Mouse (Mus musculus) ovary, postnatal 14 days (tissue): ENCODE measurements around the gene Spef1.

Source experiments
- DNase-seq: peaks from one replicate; pipeline ENCODE4 v3.0.0; 2022; ENCODE audit warnings: low spot score

The Spef1 gene

DNA sequence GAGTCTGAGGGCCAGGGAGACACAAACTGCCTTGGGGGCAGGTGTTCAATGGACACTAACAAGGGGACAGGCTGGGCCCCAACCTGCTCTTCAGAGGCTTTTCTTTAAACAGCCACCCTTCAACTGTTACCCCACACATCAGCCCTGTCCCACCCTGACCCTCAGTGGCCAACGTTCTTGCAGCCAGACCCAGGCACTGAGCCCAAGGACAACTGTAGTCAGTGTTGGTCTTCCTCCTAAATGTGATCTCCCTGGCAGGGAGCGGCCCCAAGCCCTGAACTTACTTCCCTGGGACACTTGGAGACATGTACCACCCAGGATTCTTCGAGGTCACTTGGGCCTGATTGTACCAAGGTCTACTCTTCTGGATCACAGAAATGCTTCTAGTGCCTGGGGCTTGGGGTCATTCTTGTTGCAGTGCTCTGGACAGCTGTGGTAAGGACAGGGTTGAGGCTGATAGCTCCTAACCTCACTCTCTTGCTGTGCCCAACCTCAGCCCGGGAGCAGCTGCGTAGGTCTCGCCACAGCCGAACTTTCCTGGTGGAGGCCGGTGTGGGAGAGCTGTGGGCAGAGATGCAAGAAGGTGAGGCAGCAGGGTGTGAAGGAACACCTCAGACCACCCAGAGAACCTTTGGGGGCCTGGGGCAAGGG lies 45.6 kb downstream of the Spef1 start:
- DNase-seq = no peak

DNA sequence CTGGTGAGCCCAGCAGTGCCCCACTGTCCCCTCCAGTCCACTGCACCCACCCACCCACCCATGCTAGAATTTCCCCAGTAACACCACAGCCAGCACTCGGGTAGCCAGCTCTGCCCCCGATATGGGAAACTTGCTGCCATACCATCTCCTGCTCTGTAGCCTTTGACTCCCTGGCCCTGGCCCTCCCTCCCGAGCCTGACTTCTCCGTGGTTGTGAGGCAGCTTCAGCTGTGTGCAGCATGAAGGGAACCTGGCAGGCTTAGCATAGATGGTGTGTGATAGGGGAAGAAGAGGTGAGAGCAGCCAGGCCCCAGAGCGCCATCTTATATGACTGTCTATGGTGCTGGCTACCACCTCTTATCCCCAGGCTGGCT lies 46.6 kb downstream of the Spef1 start:
- DNase-seq = no peak

DNA sequence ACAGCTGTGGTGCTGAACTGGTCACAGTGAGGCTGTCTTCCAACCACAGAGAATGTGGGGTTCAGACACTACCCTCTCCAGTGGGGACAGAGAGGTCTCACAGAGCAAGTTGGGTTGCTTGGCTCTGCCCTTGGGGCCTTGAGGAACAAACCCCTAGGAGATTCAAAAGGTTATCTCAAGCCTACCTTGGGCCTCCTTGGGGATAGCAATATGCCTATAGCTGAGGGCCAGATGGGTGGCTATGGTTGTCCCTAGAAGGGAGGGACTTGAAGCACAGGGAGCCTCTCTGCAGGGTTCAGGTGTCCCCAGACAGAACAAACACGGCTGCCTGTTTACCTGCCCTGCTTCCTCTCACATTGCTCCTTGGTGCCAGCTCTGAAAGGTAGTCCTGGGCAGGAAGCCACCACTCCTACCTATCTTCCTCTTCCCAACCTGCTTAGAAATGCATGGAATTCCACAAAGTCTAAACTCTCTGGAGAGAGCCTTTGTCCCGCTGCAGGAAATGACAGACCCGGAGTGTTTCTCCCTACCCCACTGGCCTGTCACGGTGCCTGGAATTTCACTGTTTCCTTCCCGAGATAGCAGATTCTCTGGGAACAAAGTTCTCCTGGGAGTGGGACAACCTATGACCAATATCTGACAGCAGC lies 47.1 kb downstream of the Spef1 start:
- DNase-seq = no peak

GRCm38 (mm10) chr2:131139287-131139686 lies 47.8 kb downstream of the Spef1 start:
- no peak for DNase-seq

GRCm38 (mm10) chr2:131138760-131139159 lies 48.3 kb downstream of the Spef1 start:
- no peak for DNase-seq

DNA sequence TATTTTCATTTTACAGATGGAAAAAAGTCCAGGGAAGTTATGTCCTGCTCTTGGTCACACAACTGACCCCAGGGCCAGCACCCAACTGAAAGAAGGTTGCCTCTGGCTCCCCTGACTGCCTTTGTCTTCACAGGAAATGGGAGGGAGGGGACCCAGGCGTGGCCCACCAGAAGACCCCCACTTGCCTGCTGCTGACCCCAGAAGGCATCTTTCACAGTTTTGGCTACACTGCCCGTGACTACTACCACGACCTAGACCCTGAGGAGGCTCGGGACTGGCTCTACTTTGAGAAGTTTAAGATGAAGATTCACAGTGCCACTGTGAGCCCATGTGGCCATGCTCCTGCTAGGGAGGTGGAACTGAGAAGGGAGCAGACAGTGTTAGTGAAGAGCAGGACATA lies 48.8 kb downstream of the Spef1 start:
- no peak for DNase-seq

GRCm38 (mm10) chr2:131135521-131136139 lies 51.5 kb downstream of the Spef1 start:
- DNase-seq = no peak

- DNase-seq = no peak
Observed at GRCm38 (mm10) chr2:131134826-131135400, 52.2 kb downstream of the Spef1 start.

GRCm38 (mm10) chr2:131134381-131134780 lies 52.7 kb downstream of the Spef1 start:
- DNase-seq = no peak

GRCm38 (mm10) chr2:131132930-131133547 lies 54.0 kb downstream of the Spef1 start, which contains the start of gene Gm11037:
TSS of gene Gm11037 (plus strand) at chr2:131133497.
- no peak for DNase-seq

DNA sequence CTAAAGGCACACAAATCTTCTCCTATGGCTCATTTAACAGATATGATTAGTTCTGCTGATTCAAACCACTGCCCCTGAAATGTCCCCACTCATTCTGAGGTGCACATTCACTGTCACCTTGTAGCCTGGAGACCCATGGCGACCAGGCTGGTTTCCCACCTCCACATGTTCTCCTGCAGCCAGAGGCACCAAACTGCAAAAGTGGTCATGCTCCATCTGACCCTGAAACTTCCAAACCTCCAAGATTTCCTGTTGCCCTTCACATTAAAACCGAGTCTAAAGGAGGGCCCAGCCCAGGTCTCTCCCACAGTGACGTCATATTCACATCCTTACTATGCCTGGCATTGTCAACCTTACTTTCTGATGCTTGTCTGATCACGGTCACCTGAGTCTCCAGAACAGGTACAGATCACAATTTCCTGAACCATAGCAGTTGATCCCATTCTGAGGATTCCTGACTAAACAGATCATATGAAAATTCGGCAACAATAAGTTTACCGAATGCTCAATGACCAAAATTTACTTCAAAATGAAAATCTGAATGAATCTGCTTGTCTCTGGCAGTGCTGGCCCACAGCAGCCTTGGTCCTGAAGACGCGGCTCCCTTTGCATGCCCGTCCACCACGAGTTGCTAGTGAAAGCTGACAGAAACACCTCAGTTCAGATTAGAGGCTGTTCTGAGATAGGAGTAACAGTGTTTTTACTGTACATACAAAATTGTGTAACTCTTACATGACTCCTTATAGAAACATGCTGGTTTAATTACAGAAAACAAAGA lies 54.8 kb downstream of the Spef1 start:
- no peak for DNase-seq

- no peak for DNase-seq
Observed at GRCm38 (mm10) chr2:131130849-131131248, 56.2 kb downstream of the Spef1 start.

GRCm38 (mm10) chr2:131129836-131130235 lies 57.2 kb downstream of the Spef1 start:
- DNase-seq = no peak

GRCm38 (mm10) chr2:131128636-131129157 lies 58.4 kb downstream of the Spef1 start:
- no peak for DNase-seq

DNA sequence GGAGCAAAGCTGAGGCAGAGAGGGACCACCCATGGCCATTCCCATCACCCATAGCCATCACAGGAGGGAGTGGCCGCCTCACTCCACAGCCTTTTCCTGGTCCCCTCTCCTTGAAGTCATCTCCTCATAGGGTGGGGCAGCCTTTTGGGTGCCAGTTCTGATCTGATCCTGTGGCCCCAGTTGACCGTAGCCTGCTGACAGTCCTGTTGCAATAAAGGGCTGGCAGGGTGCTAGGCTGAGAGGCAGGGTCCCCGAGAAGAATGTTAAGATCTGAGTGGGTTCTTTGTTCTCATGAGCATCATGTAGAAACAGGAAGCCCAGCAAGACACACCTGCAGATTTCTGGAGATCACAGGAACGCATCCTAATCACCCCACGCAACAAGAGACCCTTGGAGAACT lies 58.9 kb downstream of the Spef1 start:
- no peak for DNase-seq

DNA sequence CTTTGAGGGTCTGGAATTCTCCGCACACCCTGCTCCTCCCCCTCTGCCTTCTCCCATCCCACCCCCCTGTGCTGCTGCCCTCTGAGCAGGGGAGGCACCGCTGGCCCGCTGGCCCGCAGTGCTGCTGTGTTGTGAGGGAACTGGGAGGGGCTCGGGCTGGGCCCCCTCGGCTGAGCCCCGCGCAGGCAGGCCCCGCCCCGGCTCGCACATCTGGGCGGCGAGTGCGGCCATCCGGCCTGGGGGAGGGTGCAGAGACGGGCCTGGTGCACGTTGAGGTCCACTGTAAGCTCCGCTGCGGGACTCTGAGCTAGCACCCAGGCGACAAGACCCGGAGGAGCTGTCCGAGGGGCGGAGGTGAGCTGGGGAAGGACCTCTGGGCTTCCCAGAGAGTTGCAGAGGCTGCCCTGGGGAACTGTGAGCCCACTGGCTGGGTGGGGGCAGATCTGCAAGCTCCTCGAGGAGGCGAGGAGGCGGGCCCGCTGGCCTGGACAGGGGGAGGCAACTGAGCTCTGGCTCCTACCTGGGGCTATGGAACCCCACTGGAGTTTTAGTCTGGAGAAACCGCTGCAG lies 59.8 kb downstream of the Spef1 start, which contains the start of gene Hspa12b:
Hspa12b (plus strand) TSS at position 120 of the 570 bp plus-strand sequence.
- DNase-seq = peak; percentile 54

DNA sequence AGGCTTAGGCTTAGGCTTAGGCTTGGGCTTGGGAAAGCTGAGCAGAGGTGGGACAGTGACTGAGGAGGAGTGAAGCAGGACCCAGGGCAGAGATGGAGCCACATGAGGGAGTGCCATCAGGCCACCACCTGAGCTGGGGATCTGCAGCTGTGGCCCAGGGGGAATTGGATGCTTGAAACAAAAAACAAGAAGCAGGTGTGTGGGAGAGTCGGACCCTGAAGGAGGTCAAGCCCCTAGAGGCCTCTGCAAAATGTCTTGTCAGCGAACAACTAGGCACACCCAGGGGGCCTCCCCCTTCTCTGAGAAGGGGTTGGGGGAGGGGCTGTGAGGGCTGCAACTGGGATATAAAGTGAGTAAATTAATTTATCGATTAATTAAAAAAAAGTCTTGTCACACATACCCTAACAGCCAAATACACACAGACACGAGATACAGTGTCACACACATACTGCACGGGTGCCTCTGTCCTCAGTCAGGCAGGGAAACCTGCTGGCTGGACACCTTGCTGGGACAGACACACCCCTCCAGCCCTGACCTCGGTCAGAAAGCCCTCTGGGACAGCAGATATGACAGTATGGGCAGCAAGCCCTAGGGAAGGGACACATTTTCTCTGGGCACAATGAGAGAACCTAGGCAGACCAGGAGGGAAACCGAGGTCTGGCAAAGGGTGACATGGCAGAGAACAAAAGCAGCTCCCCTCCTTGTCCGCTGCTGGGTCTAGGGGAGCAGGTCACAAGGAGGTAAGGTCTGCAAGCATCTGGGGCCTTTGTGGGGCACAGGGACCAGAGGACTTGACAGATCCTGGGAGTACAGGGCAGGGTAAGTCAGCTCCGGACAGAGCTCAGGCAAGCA lies 60.9 kb downstream of the Spef1 start:
- no peak for DNase-seq

- no peak for DNase-seq
Observed at GRCm38 (mm10) chr2:131125157-131125963, 61.7 kb downstream of the Spef1 start.

GRCm38 (mm10) chr2:131124166-131124565 lies 62.9 kb downstream of the Spef1 start:
- no peak for DNase-seq
